Mouse (Mus musculus) erythroblast, adult 5-6 weeks (primary cell): ENCODE results near the gene Aldh1l1. TPM values are rescaled to one million over a fixed set of nuclear protein-coding genes. Genes with fewer than 3 reads are reported as not detected.
A peak's percentile ranks its signal among the peaks of the same experiment; 100 is the strongest.

Experiments used
- ATAC-seq: replicated peaks from 2 replicates; pipeline ENCODE4 v1.8.0; 2016; ENCODE audit warnings: moderate number of reproducible peaks, mild to moderate bottlenecking, moderate TSS enrichment, inconsistent platforms; ENCODE audit not compliant: poor library complexity, low FRiP score, severe bottlenecking
- total RNA-seq, 2 experiments: library from RNA; stranded (forward) in 1 of 2; stranded (reverse) in 1 of 2; fragments of 150-400 nt in 1 of 2; fragments of 200-764, 138-1000 nt in 1 of 2; gene quantifications; 2 replicates each; pipeline versions ENCODE4 v1.2.3 to v1.2.4; 2015 to 2017; ENCODE audit warnings: low replicate concordance in 2 of 2

Aldh1l1 gene
- total RNA-seq, 2 experiments from 2014 or later = 1.2 TPM; not detected in 1

- ATAC-seq = no peak
These were observed 82.5 kb downstream of the Aldh1l1 start for GRCm38 (mm10) chr6:90568721-90569120.

GRCm38 (mm10) chr6:90569736-90570383 lies 83.6 kb downstream of the Aldh1l1 start:
- ATAC-seq = no peak

GRCm38 (mm10) chr6:90570392-90570791 lies 84.2 kb downstream of the Aldh1l1 start:
- no peak for ATAC-seq

- peak; percentile 64 for ATAC-seq
These were observed 89.1 kb downstream of the Aldh1l1 start for GRCm38 (mm10) chr6:90575261-90575715.

DNA sequence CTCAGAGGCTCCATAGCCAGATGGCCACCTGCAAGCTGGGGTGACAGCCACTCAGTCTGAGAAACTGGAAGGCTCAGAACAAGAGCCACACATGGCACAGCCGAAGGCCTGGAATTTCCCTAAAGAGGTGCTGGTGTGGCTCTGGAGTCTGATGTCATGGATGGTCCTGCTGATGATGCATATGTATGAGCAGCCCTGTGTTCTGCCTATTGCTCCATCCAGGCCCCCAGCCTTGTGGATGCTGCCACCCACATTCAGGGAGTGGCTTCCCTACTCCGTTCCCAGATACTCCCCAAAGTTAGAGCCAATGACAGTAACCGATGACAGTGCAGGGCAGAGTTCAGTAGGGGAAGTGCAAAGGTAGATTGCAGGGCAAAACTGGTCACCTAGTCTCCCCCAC lies 91.9 kb downstream of the Aldh1l1 start:
- ATAC-seq = no peak

DNA sequence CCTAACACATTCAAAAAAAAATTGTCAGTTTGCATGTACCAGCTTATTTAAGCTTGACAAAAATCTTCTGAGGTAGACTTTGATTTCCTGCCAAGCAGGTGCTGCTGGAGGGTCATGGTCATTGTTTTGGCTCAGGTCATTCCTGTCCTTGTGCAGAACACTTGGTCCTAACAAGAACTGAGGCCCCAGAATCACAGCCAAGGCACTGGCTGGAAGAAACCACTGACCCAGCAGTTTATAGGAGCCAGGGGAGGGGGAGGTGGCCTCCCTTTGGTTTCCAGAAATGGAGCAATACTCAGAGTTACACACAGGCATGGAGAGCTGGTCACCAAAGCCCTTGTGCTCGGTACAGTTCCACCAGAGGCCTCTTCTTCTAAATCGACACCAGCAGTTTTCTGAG lies 96.1 kb downstream of the Aldh1l1 start:
- no peak for ATAC-seq

GRCm38 (mm10) chr6:90588113-90588512 lies 101.9 kb downstream of the Aldh1l1 start:
- no peak for ATAC-seq

- no peak for ATAC-seq
These were observed 104.5 kb downstream of the Aldh1l1 start for GRCm38 (mm10) chr6:90590707-90591106.

- ATAC-seq = no peak
These were observed 108.7 kb downstream of the Aldh1l1 start for GRCm38 (mm10) chr6:90594972-90595371.

DNA sequence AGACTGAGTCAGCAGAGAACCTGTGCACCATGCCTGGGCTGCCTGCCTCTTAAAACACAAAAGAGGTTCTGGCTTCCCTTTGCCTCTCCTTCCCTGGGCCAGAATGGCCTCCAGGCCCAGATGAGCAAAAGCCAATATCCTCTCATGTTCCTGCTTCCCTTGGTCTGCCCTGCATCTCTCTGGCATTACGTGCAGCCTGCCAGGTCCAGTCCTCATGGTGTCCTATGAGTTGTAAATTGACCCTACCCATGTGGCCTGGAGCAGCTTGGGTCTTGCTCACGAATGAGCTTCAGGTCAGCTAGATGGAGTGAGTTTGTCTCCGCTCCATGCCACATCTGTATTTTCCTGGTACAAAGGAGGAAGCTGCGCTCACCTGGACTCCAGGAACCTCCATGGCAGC lies 110.8 kb downstream of the Aldh1l1 start:
- no peak for ATAC-seq

GRCm38 (mm10) chr6:90597592-90597991 lies 111.4 kb downstream of the Aldh1l1 start:
- ATAC-seq = no peak

- ATAC-seq = no peak
These were observed 112.0 kb downstream of the Aldh1l1 start for GRCm38 (mm10) chr6:90598197-90598596.

DNA sequence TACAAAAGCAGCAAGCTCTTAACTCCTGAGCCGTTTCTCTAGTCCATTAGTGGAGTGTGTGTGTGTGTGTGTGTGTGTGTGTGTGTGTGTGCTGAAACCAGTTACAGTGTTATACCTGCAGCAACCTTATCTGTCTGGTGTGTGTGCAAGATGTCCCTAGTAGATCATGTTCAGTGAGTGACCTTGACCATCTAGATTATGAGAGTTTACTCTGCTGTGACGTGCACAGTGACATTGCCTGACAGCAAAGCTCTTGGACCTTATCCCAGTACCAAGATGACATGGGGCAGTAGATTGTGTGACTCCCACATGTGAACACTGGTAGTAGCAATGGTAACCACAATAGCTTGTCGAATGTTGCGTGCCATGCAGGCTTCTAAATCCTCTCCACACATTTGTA lies 114.1 kb downstream of the Aldh1l1 start:
- ATAC-seq = no peak

GRCm38 (mm10) chr6:90601736-90602135 lies 115.5 kb downstream of the Aldh1l1 start:
- ATAC-seq = no peak

- ATAC-seq = no peak
These were observed 116.1 kb downstream of the Aldh1l1 start for GRCm38 (mm10) chr6:90602304-90602703.

DNA sequence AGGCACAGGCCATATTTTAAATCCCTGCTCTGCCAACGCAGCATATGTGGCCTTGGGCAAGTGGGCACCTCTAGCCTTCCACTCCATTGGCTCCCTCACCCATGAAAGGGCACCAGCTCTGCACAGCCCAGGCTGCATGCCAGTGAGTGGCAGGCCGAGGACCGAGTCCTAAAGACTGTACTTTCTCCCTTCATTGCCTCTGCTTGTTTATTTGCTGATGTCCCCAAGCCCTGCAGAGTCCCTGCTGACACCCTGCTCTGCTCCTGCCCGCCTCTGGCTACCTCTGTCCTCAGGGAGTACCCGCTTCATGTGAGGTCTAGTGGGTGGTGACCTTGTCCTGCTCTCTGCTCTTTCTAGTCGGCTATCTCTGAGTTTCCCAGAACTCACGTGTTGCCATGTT lies 116.9 kb downstream of the Aldh1l1 start:
- no peak for ATAC-seq

DNA sequence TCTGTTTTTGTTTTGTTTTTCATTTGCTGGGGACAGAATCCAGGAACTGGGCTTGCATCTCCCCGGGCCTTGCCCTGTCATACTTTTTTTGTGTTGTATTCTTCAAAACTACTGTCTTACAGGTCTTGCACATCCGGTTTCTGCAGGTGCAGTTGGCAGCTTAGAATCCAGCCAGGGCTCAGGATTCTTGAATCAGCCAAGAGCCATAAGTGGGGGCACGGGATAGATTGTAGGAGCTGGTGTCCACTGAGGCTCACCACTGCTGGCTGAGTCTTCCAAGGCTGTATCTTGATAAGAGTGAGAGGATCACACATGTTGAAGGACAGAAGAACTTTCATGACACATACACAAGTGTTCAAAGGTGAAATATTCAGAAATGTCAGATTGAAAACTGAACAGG lies 117.9 kb downstream of the Aldh1l1 start:
- no peak for ATAC-seq

GRCm38 (mm10) chr6:90604533-90605297 lies 118.5 kb downstream of the Aldh1l1 start, which contains the start of gene Slc41a3:
Slc41a3 (plus strand) TSS chr6:90604725.
- ATAC-seq = peak; percentile 77

DNA sequence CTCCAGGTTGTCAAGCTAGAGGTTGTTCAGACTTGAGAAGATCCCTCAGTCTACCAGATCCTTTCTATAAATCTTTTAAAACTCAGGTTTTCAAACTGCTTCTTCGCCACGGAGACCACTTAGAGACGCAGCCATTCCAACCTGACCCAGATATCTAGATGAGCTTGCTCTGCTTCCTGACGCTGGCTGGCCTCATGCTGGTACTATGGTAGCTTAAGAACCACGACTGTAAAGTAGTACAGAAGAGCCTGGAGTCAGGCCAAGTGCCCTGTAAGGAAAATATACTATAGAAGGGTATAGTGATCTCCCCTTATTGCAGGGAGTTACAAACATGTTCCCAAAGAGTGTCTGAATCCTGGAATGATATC lies 119.1 kb downstream of the Aldh1l1 start:
- ATAC-seq = no peak

- ATAC-seq = peak; percentile 62
These were observed 120.3 kb downstream of the Aldh1l1 start for GRCm38 (mm10) chr6:90606538-90606937.

DNA sequence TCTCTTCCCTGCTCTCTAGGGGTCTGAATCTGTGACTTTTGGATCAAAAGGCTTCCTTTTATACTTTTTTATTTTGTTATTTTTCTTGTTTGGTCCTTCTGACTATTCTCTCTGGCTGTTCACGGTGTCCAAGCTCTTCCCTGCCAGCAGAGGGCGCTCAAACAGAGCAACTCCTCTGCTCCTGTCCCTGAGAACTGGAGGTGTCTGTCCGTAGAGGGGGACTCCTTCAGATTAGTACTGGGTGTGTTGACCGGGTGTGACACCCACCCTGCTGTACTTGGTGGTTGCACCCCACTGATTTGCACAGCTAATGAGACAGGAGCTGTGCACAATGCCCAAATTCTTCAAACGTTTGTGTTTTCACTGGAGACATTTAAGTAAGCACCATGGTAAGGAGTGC lies 121.0 kb downstream of the Aldh1l1 start:
- ATAC-seq = peak; percentile 65
